Mouse (Mus musculus): ENCODE data around the gene Gm3286. TPM values are rescaled to one million over a fixed set of nuclear protein-coding genes. Genes with fewer than 3 reads are reported as not detected.
"Not testable (repeated sequence)": the region's sequence is repeated elsewhere in the genome, so short reads cannot be mapped to it uniquely, and the experiment has no call there.

The Gm3286 gene
- not detected in 2 replicates for polyA plus RNA-seq (2015; fragmentation: Nextera tagmentation; extraction: Ambion mirVana)

- DNase-seq (ENCODE audit: low spot score): not testable (repeated sequence)
These were observed at the start of gene Gm3286 for GRCm38 (mm10) chr5:95510458-95510857. Gene Gm3286 (plus strand): TSS chr5:95510758.

Other genes starting within 250 kb of the Gm3286 start
- gene Gm10424, start 238.0 kb upstream of the Gm3286 start, polyA plus RNA-seq (2015; fragmentation: Nextera tagmentation; extraction: Ambion mirVana): not detected in 2 replicates
- gene Gm3259, start 204.8 kb upstream of the Gm3286 start, polyA plus RNA-seq (2015; fragmentation: Nextera tagmentation; extraction: Ambion mirVana): not detected in 2 replicates
- gene D5Ertd577e, start 54.0 kb upstream of the Gm3286 start, polyA plus RNA-seq (2015; fragmentation: Nextera tagmentation; extraction: Ambion mirVana): not detected in 2 replicates
- 0.06 TPM in 1 of 2 replicates, not detected in the other for gene Gm7971, start 84.1 kb downstream of the Gm3286 start, polyA plus RNA-seq (2015; fragmentation: Nextera tagmentation; extraction: Ambion mirVana)
- not detected in 2 replicates for gene Gm7978, start 225.4 kb downstream of the Gm3286 start, polyA plus RNA-seq (2015; fragmentation: Nextera tagmentation; extraction: Ambion mirVana)
- gene Gm7982, start 231.3 kb downstream of the Gm3286 start, polyA plus RNA-seq (2015; fragmentation: Nextera tagmentation; extraction: Ambion mirVana): not detected in 2 replicates